Mouse (Mus musculus) embryonic facial prominence, embryonic 14.5 days (tissue): ENCODE measurements at regions not wholly inside any gene's neighbourhood (a gene's known extent, or its start where the extent isn't known, plus 50 kb on each side); places are given as distances from the start of the nearest gene placed in this dataset.
A peak's percentile ranks its signal among the peaks of the same experiment; 100 is the strongest.

Source experiments
- ATAC-seq: fragments of 200-750 bp; cut with Nextera tagmentation; 2 replicates; pipeline ENCODE4 v1.8.0; 2017; ENCODE audit warnings: low read depth, moderate number of reproducible peaks, moderate TSS enrichment
- DNase-seq: peaks from one replicate; pipeline ENCODE4 v3.0.0-alpha.2; 2015; ENCODE audit warnings: low spot score
- H3K27ac ChIP-seq: fragments of 300-500 bp; sonication (generic); replicated peaks from 2 replicates; pipeline ENCODE4 v1.5.1; 2014; ENCODE audit warnings: low read depth, mild to moderate bottlenecking, low read length, moderate library complexity
- H3K27me3 ChIP-seq: fragments of 300-500 bp; sonication (generic); replicated peaks from 2 replicates; pipeline ENCODE4 v1.6.1; 2014; ENCODE audit warnings: low read length; ENCODE audit not compliant: control insufficient read depth, insufficient read depth
- H3K36me3 ChIP-seq: fragments of 300-500 bp; sonication (generic); 2 replicates; pipeline ENCODE4 v1.6.1; 2014; ENCODE audit warnings: low read length, mixed read lengths; ENCODE audit not compliant: control insufficient read depth, insufficient read depth
- H3K4me1 ChIP-seq: fragments of 300-500 bp; sonication (generic); 2 replicates; pipeline ENCODE4 v1.6.1; 2014; ENCODE audit warnings: antibody characterized with exemption, low read length; ENCODE audit not compliant: control insufficient read depth, insufficient read depth
- H3K4me2 ChIP-seq: fragments of 300-500 bp; sonication (generic); 2 replicates; pipeline ENCODE4 v1.6.1; 2014; ENCODE audit warnings: low read depth, mild to moderate bottlenecking, low read length, moderate library complexity, mixed read lengths
- H3K4me3 ChIP-seq: fragments of 300-500 bp; sonication (generic); 2 replicates; pipeline ENCODE4 v1.5.1; 2014; ENCODE audit warnings: low read depth, mild to moderate bottlenecking, low read length
- H3K9ac ChIP-seq: fragments of 300-500 bp; sonication (generic); 2 replicates; pipeline ENCODE4 v1.6.1; 2014; ENCODE audit warnings: low read depth, mild to moderate bottlenecking, low read length, moderate library complexity, mixed read lengths
- H3K9me3 ChIP-seq: fragments of 300-500 bp; sonication (generic); 2 replicates; pipeline ENCODE4 v1.6.1; 2016; ENCODE audit warnings: low read length; ENCODE audit not compliant: control insufficient read depth
- WGBS: fragments of 180-500 bp; shearing (Covaris S2); extraction: QIAGEN DNeasy Blood & Tissue Kit; methylation state at CpG from one replicate; pipeline ENCODE4 v1.1.7; 2014; 5-methylcytosine and 5-hydroxymethylcytosine counted together

GRCm38 (mm10) chr12:70523379-70523778 is 70.5 kb downstream of the Tmx1 start:
- no peaks in the 10 kb centered on the region for H3K36me3 ChIP-seq
- WGBS = 76% methylated on average over 7 of the region's 7 CpGs
- H3K9me3 ChIP-seq = no peaks in the 10 kb centered on the region
- DNase-seq (no peak), ATAC-seq (no peak)
- H3K27ac ChIP-seq = no peak overlapping the region
- peaks cover 9% of the 10 kb centered on the region; the same call in 1 of the 2 replicates for H3K4me1 ChIP-seq
- H3K9ac ChIP-seq = no peak overlapping the region
- no peaks in the 10 kb centered on the region for H3K27me3 ChIP-seq
- H3K4me3 ChIP-seq = no peak overlapping the region
- no peak overlapping the region for H3K4me2 ChIP-seq

GRCm38 (mm10) chr12:70524703-70525102 is 71.8 kb downstream of the Tmx1 start:
- 72% methylated on average over 4 of the region's 4 CpGs for WGBS

DNA sequence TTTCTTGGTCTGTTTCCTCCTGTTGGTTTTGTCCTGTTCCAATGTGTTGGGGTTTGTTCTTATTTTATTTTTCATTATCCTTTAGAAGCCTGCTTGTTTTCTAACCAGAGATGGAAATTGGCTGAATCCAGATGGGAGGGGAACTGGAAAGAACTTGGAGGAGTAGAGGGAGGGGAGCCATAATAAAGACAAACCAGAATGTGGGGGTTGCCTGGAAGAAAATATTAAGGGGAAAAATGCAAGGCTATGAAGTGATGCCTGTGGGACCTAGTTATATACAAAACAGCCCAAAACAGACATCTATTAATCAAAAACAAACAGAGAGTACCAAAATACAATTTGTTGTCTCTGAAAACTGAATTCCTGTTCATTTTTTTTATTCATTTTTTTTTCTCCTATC is 78.8 kb downstream of the Tmx1 start:
- H3K4me3 ChIP-seq = no peak overlapping the region
- ATAC-seq (no peak), DNase-seq (peak; percentile 55)
- H3K9ac ChIP-seq = no peak overlapping the region
- no peaks in the 10 kb centered on the region for H3K9me3 ChIP-seq
- H3K4me2 ChIP-seq = no peak overlapping the region
- H3K4me1 ChIP-seq = peaks cover 23% of the 10 kb centered on the region
- H3K27ac ChIP-seq = no peak overlapping the region; the same call in 1 of the 2 replicates
- H3K27me3 ChIP-seq = no peaks in the 10 kb centered on the region
- H3K36me3 ChIP-seq = no peaks in the 10 kb centered on the region

More at GRCm38 (mm10) chr12:70524703-70525102, 71.8 kb downstream of the Tmx1 start:
- Histone ChIP-seq H3K36me3 (no peaks in the 10 kb centered on the region), H3K9me3 (no peaks in the 10 kb centered on the region), H3K27ac (no peak overlapping the region), H3K4me3 (no peak overlapping the region), H3K27me3 (no peaks in the 10 kb centered on the region), H3K4me1 (peaks cover 9% of the 10 kb centered on the region; the same call in 1 of the 2 replicates), H3K9ac (no peak overlapping the region), H3K4me2 (no peak overlapping the region)
- ATAC-seq (no peak), DNase-seq (no peak)

- peak; percentile 75 for DNase-seq
- H3K9me3 ChIP-seq = no peaks in the 10 kb centered on the region
- ATAC-seq = peak; percentile 51; the same call in 1 of the 2 replicates
- no peaks in the 10 kb centered on the region for H3K27me3 ChIP-seq
- H3K4me2 ChIP-seq = peak overlapping the region; percentile 20; the same call in 1 of the 2 replicates
- peak overlapping the region; percentile 80 for H3K27ac ChIP-seq
- peaks cover 23% of the 10 kb centered on the region for H3K4me1 ChIP-seq
- no peak overlapping the region for H3K9ac ChIP-seq
- H3K36me3 ChIP-seq = no peaks in the 10 kb centered on the region
- 49% methylated on average over 10 of the region's 10 CpGs for WGBS
- no peak overlapping the region for H3K4me3 ChIP-seq
Measured at GRCm38 (mm10) chr12:70532225-70532624, 79.3 kb downstream of the Tmx1 start.

- H3K9me3 ChIP-seq = no peaks in the 10 kb centered on the region
- ATAC-seq (peak; percentile 77), DNase-seq (peak; percentile 74)
- peak overlapping the region; percentile 80 for H3K27ac ChIP-seq
- no peak overlapping the region for H3K4me3 ChIP-seq
- 41% methylated on average over 10 of the region's 10 CpGs for WGBS
- H3K4me2 ChIP-seq = peak overlapping the region; percentile 20; the same call in 1 of the 2 replicates
- H3K27me3 ChIP-seq = no peaks in the 10 kb centered on the region
- H3K9ac ChIP-seq = no peak overlapping the region
- peaks cover 23% of the 10 kb centered on the region for H3K4me1 ChIP-seq
- H3K36me3 ChIP-seq = no peaks in the 10 kb centered on the region
Measured at GRCm38 (mm10) chr12:70532843-70533242, 79.9 kb downstream of the Tmx1 start.

DNA sequence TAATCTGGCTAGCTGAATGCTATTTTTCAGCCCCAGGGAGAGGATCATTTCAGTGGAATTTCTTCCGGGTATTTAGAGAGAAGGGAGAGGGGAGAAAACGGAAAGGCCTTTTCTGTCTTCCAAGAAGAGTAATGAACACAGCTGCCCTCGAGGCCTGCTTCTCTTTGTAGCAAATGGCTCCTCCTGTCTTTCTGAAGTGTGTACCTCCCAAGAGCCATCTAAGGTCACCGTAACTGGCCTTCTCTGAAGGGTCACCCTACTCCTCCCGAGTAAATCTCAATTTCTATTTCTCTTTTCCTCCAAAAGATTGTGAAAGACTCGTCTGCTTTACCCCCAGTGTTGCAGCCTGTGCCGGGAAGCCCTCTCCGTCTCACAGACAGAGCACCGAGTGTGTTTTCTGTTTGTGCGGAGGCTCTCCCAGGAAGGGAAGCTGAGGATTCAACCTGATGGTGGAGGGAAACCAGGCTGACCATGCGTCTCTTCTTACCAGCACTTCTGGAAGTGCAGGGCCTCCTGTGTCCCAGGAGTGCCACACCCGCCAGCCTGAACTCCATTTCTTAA is 80.6 kb downstream of the Tmx1 start:
- Histone ChIP-seq H3K4me3 (no peak overlapping the region), H3K36me3 (no peaks in the 10 kb centered on the region), H3K27ac (peak overlapping the region; percentile 80; the same call in 1 of the 2 replicates), H3K4me2 (no peak overlapping the region), H3K9me3 (no peaks in the 10 kb centered on the region), H3K4me1 (peaks cover 23% of the 10 kb centered on the region), H3K27me3 (no peaks in the 10 kb centered on the region), H3K9ac (no peak overlapping the region)
- DNase-seq (peak; percentile 38), ATAC-seq (peak; percentile 58)
- 61% methylated on average over 12 of the region's 12 CpGs for WGBS

DNA sequence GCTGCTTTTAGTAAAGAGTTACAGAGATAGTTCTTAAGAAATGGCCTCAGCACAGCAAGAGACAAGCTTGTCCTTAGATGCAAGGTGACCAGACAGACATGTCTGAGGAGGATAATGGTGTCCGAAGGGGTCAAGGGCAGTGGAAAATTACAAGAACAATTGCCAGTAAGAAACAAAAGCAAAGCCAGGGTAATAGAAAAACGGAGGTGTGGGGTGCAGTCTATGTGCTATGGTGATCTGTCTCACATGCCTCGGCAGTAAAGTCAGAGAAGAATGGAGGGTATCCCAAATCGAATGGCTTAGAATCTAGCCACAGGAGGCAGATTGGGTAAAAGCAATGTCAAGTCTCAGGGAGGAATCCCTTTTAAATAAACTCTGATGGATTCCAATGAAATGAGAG is 86.2 kb downstream of the Tmx1 start:
- DNase-seq = no peak
- peaks cover 14% of the 10 kb centered on the region for H3K4me1 ChIP-seq
- no peak overlapping the region for H3K9ac ChIP-seq
- no peaks in the 10 kb centered on the region for H3K27me3 ChIP-seq
- H3K9me3 ChIP-seq = no peaks in the 10 kb centered on the region
- no peak overlapping the region for H3K4me3 ChIP-seq
- no peaks in the 10 kb centered on the region for H3K36me3 ChIP-seq
- H3K27ac ChIP-seq = no peak overlapping the region
- ATAC-seq = no peak
- H3K4me2 ChIP-seq = no peak overlapping the region
- 72% methylated on average over 4 of the region's 4 CpGs for WGBS

GRCm38 (mm10) chr12:70539856-70540255 is 87.0 kb downstream of the Tmx1 start:
- ATAC-seq = no peak
- Histone ChIP-seq H3K36me3 (no peaks in the 10 kb centered on the region), H3K9me3 (no peaks in the 10 kb centered on the region), H3K4me3 (no peak overlapping the region), H3K4me1 (peaks cover 19% of the 10 kb centered on the region), H3K4me2 (no peak overlapping the region), H3K27me3 (no peaks in the 10 kb centered on the region), H3K27ac (no peak overlapping the region), H3K9ac (no peak overlapping the region)
- DNase-seq = no peak
- 90% methylated on average over 14 of the region's 14 CpGs for WGBS

DNA sequence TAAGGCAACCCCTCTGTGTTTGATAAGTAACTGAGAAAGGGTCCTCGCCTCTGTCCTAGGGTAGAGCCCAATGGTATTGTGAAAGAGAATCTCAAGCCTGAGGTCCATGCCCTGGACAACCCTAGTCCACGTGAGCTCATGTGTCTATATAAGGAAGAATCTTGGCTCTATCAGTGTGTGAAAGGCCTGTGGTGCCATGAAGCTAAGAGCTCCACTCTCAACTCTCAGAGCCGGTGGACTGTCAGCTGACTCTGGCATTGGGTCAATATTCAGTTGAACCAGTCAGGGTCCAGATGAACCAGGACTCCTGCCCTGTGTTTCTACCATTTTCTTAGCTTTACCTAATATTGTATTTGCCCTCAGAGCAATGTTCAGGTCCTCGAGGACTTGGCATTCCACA is 88.5 kb downstream of the Tmx1 start:
- DNase-seq (no peak), ATAC-seq (no peak)
- Histone ChIP-seq H3K4me2 (no peak overlapping the region), H3K27me3 (no peaks in the 10 kb centered on the region), H3K9me3 (no peaks in the 10 kb centered on the region), H3K4me1 (peaks cover 24% of the 10 kb centered on the region), H3K4me3 (no peak overlapping the region), H3K9ac (no peak overlapping the region), H3K27ac (no peak overlapping the region), H3K36me3 (no peaks in the 10 kb centered on the region)
- WGBS = 89% methylated on average over 4 of the region's 4 CpGs
